Mouse (Mus musculus): Measurements from ENCODE around the gene Il33.
"Not testable (repeated sequence)": the region's sequence is repeated elsewhere in the genome, so short reads cannot be mapped to it uniquely, and the experiment has no call there.

Il33 gene

GRCm38 (mm10) chr19:29940239-29940638 is 15.3 kb downstream of the Il33 start:
- no peak for DNase-seq (ENCODE audit: low spot score)

- no peak for DNase-seq (ENCODE audit: low spot score)
Measured at GRCm38 (mm10) chr19:29941208-29941607, 16.3 kb downstream of the Il33 start.

DNA sequence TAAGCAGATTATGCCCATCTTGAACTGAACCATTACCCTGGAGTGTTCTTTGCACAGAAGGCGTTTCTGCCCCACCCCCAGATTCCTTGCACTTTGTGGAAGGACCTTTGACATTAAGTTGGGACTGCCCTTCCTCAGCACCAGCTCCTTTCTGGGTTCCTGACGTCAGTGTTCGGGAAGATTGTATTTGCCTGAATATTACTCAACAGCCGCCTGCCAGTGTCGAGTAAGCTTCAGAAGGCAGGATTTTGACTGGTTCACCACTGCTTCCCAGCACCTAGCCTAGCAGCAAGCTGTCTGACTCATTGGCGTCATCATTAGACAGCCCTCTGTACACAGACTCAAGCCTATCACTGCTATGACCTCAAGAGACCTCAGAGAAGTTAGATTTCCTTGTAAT is 17.4 kb downstream of the Il33 start:
- no peak for DNase-seq (ENCODE audit: low spot score)

DNA sequence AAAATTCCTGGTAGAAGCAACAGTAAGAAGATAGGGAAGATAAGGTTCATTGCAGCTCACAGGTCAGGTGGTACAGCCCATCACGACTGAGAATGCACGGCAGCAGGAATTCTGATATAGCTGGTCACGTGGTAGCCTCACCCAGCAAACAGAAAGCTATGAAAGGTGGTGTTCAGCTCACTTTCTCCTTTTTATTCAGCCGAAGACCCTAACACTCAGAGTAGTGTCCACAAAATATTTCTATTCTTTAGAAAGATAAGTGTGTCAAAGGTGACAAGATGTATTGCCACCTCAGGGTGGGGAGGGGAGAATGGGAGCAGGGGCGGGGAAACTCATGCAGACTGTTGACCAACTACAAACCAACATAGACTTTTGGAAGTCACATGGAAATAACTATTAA is 19.5 kb downstream of the Il33 start:
- DNase-seq (ENCODE audit: low spot score), result no peak

DNA sequence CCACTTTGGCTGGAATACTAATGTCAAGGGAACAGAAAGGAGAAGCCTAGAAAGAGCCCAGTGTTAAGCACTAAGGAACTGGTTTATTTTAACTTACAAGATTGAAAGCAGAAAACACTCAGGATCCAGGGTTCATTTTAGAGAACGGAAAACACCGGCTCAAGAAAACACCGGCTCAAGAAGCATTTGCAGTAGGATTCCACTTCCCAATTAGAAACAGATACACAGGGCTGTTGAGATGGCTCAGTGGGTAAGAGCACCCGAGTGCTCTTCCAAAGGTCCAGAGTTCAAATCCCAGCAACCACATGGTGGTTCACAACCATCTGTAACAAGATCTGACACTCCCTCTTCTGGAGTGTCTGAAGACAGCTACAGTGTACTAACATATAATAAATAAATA is 20.0 kb downstream of the Il33 start:
- not testable (repeated sequence) for DNase-seq (ENCODE audit: low spot score)

- DNase-seq (ENCODE audit: low spot score), result no peak
Measured at GRCm38 (mm10) chr19:29945557-29946422, 20.9 kb downstream of the Il33 start.

DNA sequence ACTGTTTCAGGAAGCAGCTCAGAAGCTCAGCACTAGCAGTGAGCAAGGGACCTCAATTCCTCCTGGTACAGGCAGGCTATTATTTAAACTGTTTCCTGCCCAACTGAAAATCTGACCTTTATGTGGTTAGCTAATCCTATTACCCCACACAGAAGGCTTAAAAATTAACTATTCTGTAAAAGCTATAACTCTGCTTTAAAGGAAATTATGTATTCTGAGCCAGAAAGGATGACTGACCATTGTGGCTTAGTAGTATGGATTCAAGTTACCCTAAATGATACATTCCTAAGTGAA is 21.5 kb downstream of the Il33 start:
- no peak for DNase-seq (ENCODE audit: low spot score)

DNA sequence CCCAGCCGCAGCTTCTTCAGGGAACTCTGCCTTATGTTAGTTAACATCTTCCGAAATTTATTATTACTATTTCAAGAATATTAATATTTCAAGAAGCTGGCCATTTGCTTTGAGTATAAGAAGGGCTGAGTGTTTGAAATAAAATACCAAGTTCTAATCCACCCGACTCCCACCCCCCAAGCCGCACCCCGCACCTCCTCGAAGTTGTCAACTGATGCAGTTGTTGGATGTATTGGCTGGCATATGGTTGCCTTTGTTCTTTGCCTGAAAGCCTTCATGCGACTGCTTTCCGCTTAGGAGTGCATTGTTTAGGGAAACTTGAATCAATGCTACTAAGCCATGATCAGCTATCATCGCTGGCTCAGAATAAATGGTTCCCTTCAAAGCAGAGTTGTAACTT is 22.1 kb downstream of the Il33 start:
- no peak for DNase-seq (ENCODE audit: low spot score)

GRCm38 (mm10) chr19:29947891-29948801 is 23.2 kb downstream of the Il33 start:
- peak; percentile 91 for DNase-seq (ENCODE audit: low spot score)

GRCm38 (mm10) chr19:29952538-29952937 is 27.6 kb downstream of the Il33 start:
- no peak for DNase-seq (ENCODE audit: low spot score)

DNA sequence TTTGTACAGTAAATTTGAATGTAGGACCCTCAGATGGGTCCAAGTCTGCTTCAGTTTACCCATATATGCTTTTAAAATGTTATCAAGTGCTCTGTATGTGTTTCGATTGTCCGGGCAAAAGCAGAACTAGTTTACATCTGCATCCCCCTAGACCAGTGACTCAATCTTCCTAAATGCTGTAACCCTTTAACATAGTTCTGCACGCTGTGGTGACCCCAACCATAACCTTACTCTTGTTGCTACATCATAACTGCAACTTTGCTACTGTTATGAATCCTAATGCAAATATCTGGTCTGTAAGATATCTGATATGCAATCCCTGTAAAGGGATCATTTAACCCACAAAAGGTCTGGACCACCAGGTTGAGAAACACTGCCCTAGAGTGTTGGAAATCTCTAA is 28.9 kb downstream of the Il33 start:
- DNase-seq (ENCODE audit: low spot score), result no peak

GRCm38 (mm10) chr19:29955454-29955853 is 30.5 kb downstream of the Il33 start:
- DNase-seq (ENCODE audit: low spot score), result no peak

DNA sequence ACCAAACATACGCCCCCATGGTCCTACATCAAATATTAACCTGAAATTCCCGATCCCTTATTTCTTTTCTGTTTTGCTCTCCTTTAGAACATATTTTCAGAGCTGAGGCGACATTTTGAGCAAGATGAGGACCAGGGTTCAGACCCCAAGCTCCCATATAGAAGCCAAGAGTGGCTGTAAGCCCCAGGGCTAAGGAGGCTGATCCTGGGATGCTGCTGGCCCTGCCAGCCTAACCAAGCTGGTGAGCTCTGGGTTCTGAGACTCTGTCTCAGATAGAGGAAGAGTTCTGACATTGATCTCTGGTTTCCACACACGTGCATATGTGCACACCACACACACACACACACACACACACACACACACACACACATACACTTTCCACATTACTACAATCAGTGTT is 36.0 kb downstream of the Il33 start:
- DNase-seq (ENCODE audit: low spot score), result no peak

DNA sequence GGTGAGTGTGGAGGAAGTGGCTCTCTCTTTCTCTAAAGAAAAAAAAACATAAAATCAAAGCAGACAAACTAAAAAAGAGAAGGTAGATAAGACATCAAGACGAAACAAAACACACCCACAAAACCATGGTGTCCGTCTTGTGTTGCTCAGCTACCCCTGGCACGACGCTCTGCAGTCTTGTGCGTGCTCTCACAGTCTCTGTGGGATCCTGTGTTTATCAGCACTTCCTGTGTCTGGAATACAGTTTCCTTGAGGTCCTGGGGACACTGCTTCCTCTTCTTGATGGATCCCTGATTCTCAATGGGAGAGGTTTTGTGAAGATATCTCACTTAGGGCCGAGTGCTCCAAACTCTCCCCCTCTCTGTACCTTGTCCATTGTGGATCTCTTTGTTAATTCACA is 36.9 kb downstream of the Il33 start:
- DNase-seq (ENCODE audit: low spot score), result no peak

GRCm38 (mm10) chr19:29963598-29964092 is 38.7 kb downstream of the Il33 start:
- DNase-seq (ENCODE audit: low spot score), result no peak

DNA sequence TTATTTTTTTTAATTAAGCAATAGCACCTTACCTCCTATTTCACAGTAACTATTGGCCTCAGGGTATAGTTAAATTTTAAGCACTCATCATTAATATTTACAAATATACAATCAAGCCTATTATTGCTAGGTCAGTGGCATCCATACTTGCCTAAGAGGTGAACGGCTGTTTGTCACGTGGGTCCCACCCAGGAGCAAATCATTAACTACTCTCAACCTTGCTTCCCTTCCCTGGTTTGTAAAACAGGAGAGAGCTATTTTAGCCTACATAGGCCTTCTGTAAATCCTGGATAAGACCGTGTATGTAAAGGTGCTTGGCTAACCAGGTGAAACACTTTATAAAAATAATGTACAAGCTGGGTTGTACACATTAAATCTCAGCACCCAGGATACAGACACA is 43.0 kb downstream of the Il33 start:
- no peak for DNase-seq (ENCODE audit: low spot score)

- no peak for DNase-seq (ENCODE audit: low spot score)
Measured at GRCm38 (mm10) chr19:29973396-29973795, 48.5 kb downstream of the Il33 start.

- DNase-seq (ENCODE audit: low spot score), result peak; percentile 70
Measured at GRCm38 (mm10) chr19:29978847-29979246, 53.9 kb downstream of the Il33 start.

GRCm38 (mm10) chr19:29979452-29980089 is 54.7 kb downstream of the Il33 start:
- DNase-seq (ENCODE audit: low spot score), result no peak

DNA sequence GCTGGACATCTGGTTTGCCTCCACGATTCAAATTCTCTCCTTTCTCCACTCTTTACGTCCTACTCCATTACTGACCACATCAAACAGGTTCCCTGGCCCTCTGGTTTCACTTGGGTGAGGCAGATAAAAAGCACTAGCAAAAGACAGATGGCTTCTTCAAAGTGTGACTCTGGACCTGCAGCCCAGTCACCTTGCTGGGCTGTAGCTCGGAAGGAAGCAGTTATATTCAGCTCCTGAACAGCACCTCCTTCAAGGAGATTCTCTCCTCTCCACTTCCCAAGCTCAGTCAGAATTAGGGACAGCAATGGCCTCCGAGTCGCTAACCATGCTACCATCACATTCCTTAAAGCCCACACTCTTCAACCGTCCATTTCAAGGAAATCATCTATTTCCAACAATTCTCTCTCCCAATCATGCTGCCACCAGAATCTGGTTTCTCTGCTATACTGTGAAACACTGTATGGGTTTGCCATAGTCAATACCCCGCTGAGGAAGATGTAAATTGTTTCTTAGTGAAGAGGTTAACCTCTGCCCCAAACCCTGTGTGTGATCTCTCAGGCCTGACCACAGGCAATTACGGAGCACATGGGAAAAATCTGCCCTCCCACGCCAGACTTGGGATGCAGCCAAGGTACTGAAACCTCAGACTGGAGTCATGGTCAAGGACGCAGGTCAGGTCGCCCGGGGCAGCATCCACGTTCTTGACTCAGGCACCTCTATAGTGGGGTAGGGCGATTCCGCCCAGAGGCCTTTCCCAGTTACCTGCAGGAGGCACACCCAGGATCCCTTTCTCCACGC is 59.5 kb downstream of the Il33 start:
- DNase-seq (ENCODE audit: low spot score), result peak; percentile 18

GRCm38 (mm10) chr19:29986464-29987091 is 61.7 kb downstream of the Il33 start:
- DNase-seq (ENCODE audit: low spot score), result no peak

Measured in embryo, embryonic 10.5 days (tissue).